Mouse (Mus musculus): ENCODE measurements around the gene Aktip.
A peak's percentile ranks its signal among the peaks of the same experiment; 100 is the strongest.

Gene Aktip

GRCm38 (mm10) chr8:91177708-91178107, 22.1 kb downstream of the Aktip start:
- Histone ChIP-seq H3K4me3 (replicated peaks; ENCODE audit: low read length) (no peak overlapping the region), H3K9me3 (ENCODE audit: low read length) (no peaks in the 10 kb centered on the region), H3K27me3 (ENCODE audit: insufficient read depth, low read length) (no peaks in the 10 kb centered on the region; the same call in 1 of the 2 replicates), H3K36me3 (ENCODE audit: insufficient read depth, low read length) (no peaks in the 10 kb centered on the region), H3K4me1 (replicated peaks; ENCODE audit: low read depth, low read length) (no peaks in the 10 kb centered on the region)
- TF ChIP-seq NANOG (IDR thresholded peaks at IDR 0.05; ENCODE audit: borderline replicate concordance, low read length) (no peak), CTCF (conservative IDR thresholded peaks at IDR 0.05; ENCODE audit: low read length) (no peak), POU5F1 (IDR thresholded peaks at IDR 0.05; ENCODE audit: borderline replicate concordance, low read length) (no peak)

- Histone ChIP-seq H3K4me3 (replicated peaks; ENCODE audit: low read length) (no peak overlapping the region), H3K9me3 (ENCODE audit: low read length) (no peaks in the 10 kb centered on the region), H3K4me1 (replicated peaks; ENCODE audit: low read depth, low read length) (peaks cover 6% of the 10 kb centered on the region), H3K36me3 (ENCODE audit: insufficient read depth, low read length) (no peaks in the 10 kb centered on the region), H3K27me3 (ENCODE audit: insufficient read depth, low read length) (peaks cover 5% of the 10 kb centered on the region)
- TF ChIP-seq POU5F1 (IDR thresholded peaks at IDR 0.05; ENCODE audit: borderline replicate concordance, low read length): no peak
These were observed 23.6 kb downstream of the Aktip start for GRCm38 (mm10) chr8:91176176-91176575.

- Histone ChIP-seq H3K27me3 (ENCODE audit: insufficient read depth, low read length) (peaks cover 10% of the 10 kb centered on the region), H3K9me3 (ENCODE audit: low read length) (no peaks in the 10 kb centered on the region), H3K4me1 (replicated peaks; ENCODE audit: low read depth, low read length) (peaks cover 23% of the 10 kb centered on the region), H3K4me3 (replicated peaks; ENCODE audit: low read length) (no peak overlapping the region), H3K36me3 (ENCODE audit: insufficient read depth, low read length) (no peaks in the 10 kb centered on the region)
- TF ChIP-seq NANOG (IDR thresholded peaks at IDR 0.05; ENCODE audit: borderline replicate concordance, low read length): no peak
- TF ChIP-seq POU5F1 (IDR thresholded peaks at IDR 0.05; ENCODE audit: borderline replicate concordance, low read length): no peak
- TF ChIP-seq CTCF (conservative IDR thresholded peaks at IDR 0.05; ENCODE audit: low read length): no peak
These were observed 28.2 kb downstream of the Aktip start for GRCm38 (mm10) chr8:91171605-91172004.

- no peaks in the 10 kb centered on the region for H3K36me3 ChIP-seq (ENCODE audit: insufficient read depth, low read length)
- peaks cover 10% of the 10 kb centered on the region for H3K27me3 ChIP-seq (ENCODE audit: insufficient read depth, low read length)
- H3K4me3 ChIP-seq (replicated peaks; ENCODE audit: low read length): no peak overlapping the region
- no peak for TF ChIP-seq NANOG (IDR thresholded peaks at IDR 0.05; ENCODE audit: borderline replicate concordance, low read length)
- TF ChIP-seq CTCF (conservative IDR thresholded peaks at IDR 0.05; ENCODE audit: low read length): no peak
- TF ChIP-seq POU5F1 (IDR thresholded peaks at IDR 0.05; ENCODE audit: borderline replicate concordance, low read length): no peak
- H3K9me3 ChIP-seq (ENCODE audit: low read length): 0 out of 2 replicates have a peak, but pooled peaks cover under 1% of the 10 kb centered on the region
- H3K4me1 ChIP-seq (replicated peaks; ENCODE audit: low read depth, low read length): peaks cover 23% of the 10 kb centered on the region
These were observed 28.9 kb downstream of the Aktip start for GRCm38 (mm10) chr8:91170914-91171313.

- no peak for TF ChIP-seq POU5F1 (IDR thresholded peaks at IDR 0.05; ENCODE audit: borderline replicate concordance, low read length)
- TF ChIP-seq CTCF (conservative IDR thresholded peaks at IDR 0.05; ENCODE audit: low read length): no peak
- no peak for TF ChIP-seq NANOG (IDR thresholded peaks at IDR 0.05; ENCODE audit: borderline replicate concordance, low read length)
- peaks cover 8% of the 10 kb centered on the region for H3K9me3 ChIP-seq (ENCODE audit: low read length)
- no peaks in the 10 kb centered on the region for H3K36me3 ChIP-seq (ENCODE audit: insufficient read depth, low read length)
- peaks cover 10% of the 10 kb centered on the region for H3K27me3 ChIP-seq (ENCODE audit: insufficient read depth, low read length)
- H3K4me3 ChIP-seq (replicated peaks; ENCODE audit: low read length): no peak overlapping the region
- peaks cover 23% of the 10 kb centered on the region for H3K4me1 ChIP-seq (replicated peaks; ENCODE audit: low read depth, low read length)
These were observed 29.6 kb downstream of the Aktip start for GRCm38 (mm10) chr8:91170152-91170551.

- no peak for TF ChIP-seq POU5F1 (IDR thresholded peaks at IDR 0.05; ENCODE audit: borderline replicate concordance, low read length)
- TF ChIP-seq CTCF (conservative IDR thresholded peaks at IDR 0.05; ENCODE audit: low read length): no peak
- TF ChIP-seq NANOG (IDR thresholded peaks at IDR 0.05; ENCODE audit: borderline replicate concordance, low read length): no peak
- H3K9me3 ChIP-seq (ENCODE audit: low read length): peaks cover 3% of the 10 kb centered on the region
These were observed 39.6 kb downstream of the Aktip start for GRCm38 (mm10) chr8:91159959-91160800.

GRCm38 (mm10) chr8:91158617-91159016, 41.2 kb downstream of the Aktip start:
- Histone ChIP-seq H3K4me1 (replicated peaks; ENCODE audit: low read depth, low read length) (peaks cover 17% of the 10 kb centered on the region), H3K4me3 (replicated peaks; ENCODE audit: low read length) (no peak overlapping the region), H3K9me3 (ENCODE audit: low read length) (no peaks in the 10 kb centered on the region), H3K36me3 (ENCODE audit: insufficient read depth, low read length) (no peaks in the 10 kb centered on the region), H3K27me3 (ENCODE audit: insufficient read depth, low read length) (peaks cover 5% of the 10 kb centered on the region; the same call in 1 of the 2 replicates)
- TF ChIP-seq POU5F1 (IDR thresholded peaks at IDR 0.05; ENCODE audit: borderline replicate concordance, low read length): no peak
- TF ChIP-seq NANOG (IDR thresholded peaks at IDR 0.05; ENCODE audit: borderline replicate concordance, low read length): no peak
- TF ChIP-seq CTCF (conservative IDR thresholded peaks at IDR 0.05; ENCODE audit: low read length): no peak

More at GRCm38 (mm10) chr8:91159959-91160800, 39.6 kb downstream of the Aktip start:
- Histone ChIP-seq H3K4me3 (replicated peaks; ENCODE audit: low read length) (no peak overlapping the region), H3K36me3 (ENCODE audit: insufficient read depth, low read length) (no peaks in the 10 kb centered on the region), H3K4me1 (replicated peaks; ENCODE audit: low read depth, low read length) (peaks cover 10% of the 10 kb centered on the region; the same call in 1 of the 2 replicates), H3K27me3 (ENCODE audit: insufficient read depth, low read length) (peaks cover 5% of the 10 kb centered on the region; the same call in 1 of the 2 replicates)

GRCm38 (mm10) chr8:91154564-91154963, 45.2 kb downstream of the Aktip start:
- Histone ChIP-seq H3K27me3 (ENCODE audit: insufficient read depth, low read length) (no peaks in the 10 kb centered on the region), H3K36me3 (ENCODE audit: insufficient read depth, low read length) (no peaks in the 10 kb centered on the region), H3K9me3 (ENCODE audit: low read length) (no peaks in the 10 kb centered on the region), H3K4me3 (replicated peaks; ENCODE audit: low read length) (no peak overlapping the region), H3K4me1 (replicated peaks; ENCODE audit: low read depth, low read length) (peaks cover 32% of the 10 kb centered on the region)
- TF ChIP-seq POU5F1 (IDR thresholded peaks at IDR 0.05; ENCODE audit: borderline replicate concordance, low read length) (no peak), CTCF (conservative IDR thresholded peaks at IDR 0.05; ENCODE audit: low read length) (peak; percentile 34; the same call in 1 of the 2 replicates), NANOG (IDR thresholded peaks at IDR 0.05; ENCODE audit: borderline replicate concordance, low read length) (no peak)
